Mouse (Mus musculus) kidney, embryonic 15.5 days (tissue): ENCODE results near the gene Spint2. TPM values are rescaled to one million over a fixed set of nuclear protein-coding genes. Genes with fewer than 3 reads are reported as not detected.

ENCODE experiments used
- ATAC-seq: fragments of 200-750 bp; cut with Nextera tagmentation; replicated peaks from 2 replicates; pipeline ENCODE4 v1.8.0; 2017; ENCODE audit warnings: moderate TSS enrichment; ENCODE audit not compliant: low FRiP score
- H3K27ac ChIP-seq: fragments of 300-500 bp; sonication (generic); 2 replicates; pipeline ENCODE4 v1.5.1; 2015; ENCODE audit warnings: mild to moderate bottlenecking, inconsistent platforms
- H3K27me3 ChIP-seq: fragments of 300-500 bp; sonication (generic); 2 replicates; pipeline ENCODE4 v1.6.1; 2015; ENCODE audit warnings: inconsistent platforms
- H3K36me3 ChIP-seq: fragments of 300-500 bp; sonication (generic); 2 replicates; pipeline ENCODE4 v1.6.1; 2015; ENCODE audit warnings: inconsistent platforms
- H3K4me1 ChIP-seq: fragments of 300-500 bp; sonication (generic); 2 replicates; pipeline ENCODE4 v1.6.1; 2015; ENCODE audit warnings: inconsistent platforms
- H3K4me2 ChIP-seq: fragments of 300-500 bp; sonication (generic); 2 replicates; pipeline ENCODE4 v1.6.1; 2015; ENCODE audit warnings: moderate library complexity, mild to moderate bottlenecking, inconsistent platforms
- H3K4me3 ChIP-seq: fragments of 300-500 bp; sonication (generic); replicated peaks from 2 replicates; pipeline ENCODE4 v1.5.1; 2015; ENCODE audit warnings: mild to moderate bottlenecking, inconsistent platforms
- H3K9ac ChIP-seq: fragments of 300-500 bp; sonication (generic); 2 replicates; pipeline ENCODE4 v1.6.1; 2015; ENCODE audit warnings: mild to moderate bottlenecking, inconsistent platforms
- H3K9me3 ChIP-seq: fragments of 300-500 bp; sonication (generic); replicated peaks from 2 replicates; pipeline ENCODE4 v1.6.1; 2016; ENCODE audit warnings: inconsistent platforms
- WGBS: fragments of 180-500 bp; shearing (Covaris S2); methylation state at CpG from one replicate; pipeline ENCODE4 v1.1.7; 2015; ENCODE audit warnings: mixed read lengths; 5-methylcytosine and 5-hydroxymethylcytosine counted together
- polyA plus RNA-seq: library from polyadenylated mRNA; unstranded; fragments of >200 nt; fragmentation: Nextera tagmentation; extraction: Ambion mirVana; gene quantifications from 2 replicates; pipeline ENCODE4 v1.2.1, GENCODE M21; 2015

Spint2 gene
- 236 and 245 TPM in 2 replicates for polyA plus RNA-seq

GRCm38 (mm10) chr7:29281201-29282073 lies at the start of gene Spint2:
Gene Spint2, minus strand, starts transcription at chr7:29281912.
- H3K4me1 ChIP-seq: peaks cover 43% of the 10 kb centered on the region
- under 1% methylated on average over 79 of the region's 80 CpGs for WGBS
- H3K36me3 ChIP-seq: no peaks in the 10 kb centered on the region
- peak within 1 kb of the TSS; percentile 71 for H3K9ac ChIP-seq
- no peaks in the 10 kb centered on the region for H3K9me3 ChIP-seq
- H3K4me2 ChIP-seq: peak within 1 kb of the TSS; percentile 96
- H3K27me3 ChIP-seq: peaks cover 61% of the 10 kb centered on the region
- H3K27ac ChIP-seq: peak within 1 kb of the TSS; percentile 94
- ATAC-seq: peak; percentile 89
- peak within 1 kb of the TSS; percentile 58 for H3K4me3 ChIP-seq

DNA sequence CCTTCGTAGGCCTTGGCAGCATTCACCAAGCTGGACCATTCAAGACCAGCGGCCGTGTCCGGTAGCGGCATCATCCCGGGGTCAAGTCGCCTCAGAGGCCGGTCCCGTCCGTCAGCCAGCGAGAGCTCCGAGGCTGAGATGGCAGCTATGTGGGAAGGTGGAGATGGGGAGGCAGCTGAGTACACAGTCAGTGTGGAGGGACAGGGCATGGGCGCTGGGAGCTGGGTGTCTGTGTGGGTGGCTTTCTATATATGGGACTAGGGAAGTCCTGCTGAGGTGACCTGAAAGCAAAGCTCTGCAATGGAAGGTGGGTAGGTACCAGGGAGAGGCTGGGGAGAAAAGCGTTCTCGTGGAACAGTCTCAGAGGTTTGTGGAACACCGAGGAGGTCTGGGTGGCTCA lies 47.3 kb upstream of the Spint2 start:
- peaks cover 67% of the 10 kb centered on the region for H3K36me3 ChIP-seq
- H3K9ac ChIP-seq: no peak overlapping the region
- H3K4me2 ChIP-seq: no peak overlapping the region
- WGBS: 91% methylated on average over 16 of the region's 16 CpGs
- no peaks in the 10 kb centered on the region for H3K4me1 ChIP-seq
- H3K4me3 ChIP-seq: no peak overlapping the region
- no peak overlapping the region for H3K27ac ChIP-seq
- ATAC-seq: no peak
- no peaks in the 10 kb centered on the region for H3K9me3 ChIP-seq
- no peaks in the 10 kb centered on the region for H3K27me3 ChIP-seq

DNA sequence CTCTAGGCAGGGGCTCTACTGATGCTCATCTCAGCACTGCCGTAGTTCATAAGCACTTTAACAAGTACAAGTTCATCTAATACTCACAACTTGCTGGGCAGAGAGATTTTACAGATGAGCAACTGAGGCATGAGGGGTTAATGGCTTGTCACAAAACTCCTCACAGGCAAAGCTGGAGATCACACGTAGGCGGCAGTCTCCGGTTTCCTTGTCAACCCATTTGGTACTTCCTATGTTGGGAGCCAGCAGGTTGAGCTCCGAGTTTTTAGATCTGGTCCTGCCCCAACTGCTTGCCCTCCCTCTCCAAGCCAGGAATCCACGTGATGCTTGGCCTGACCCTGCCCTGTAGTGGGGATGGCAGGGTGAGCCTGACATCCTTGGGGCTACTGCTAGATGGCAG lies 45.4 kb upstream of the Spint2 start:
- no peak for ATAC-seq
- Histone ChIP-seq H3K4me1 (no peaks in the 10 kb centered on the region), H3K9me3 (no peaks in the 10 kb centered on the region), H3K27me3 (no peaks in the 10 kb centered on the region), H3K27ac (no peak overlapping the region), H3K36me3 (peaks cover 68% of the 10 kb centered on the region), H3K4me3 (no peak overlapping the region), H3K9ac (no peak overlapping the region), H3K4me2 (no peak overlapping the region)
- WGBS: 49% methylated on average over 6 of the region's 6 CpGs

- peaks cover 49% of the 10 kb centered on the region for H3K4me1 ChIP-seq
- no peak overlapping the region for H3K9ac ChIP-seq
- H3K4me3 ChIP-seq: peak overlapping the region; percentile 5; the same call in 1 of the 2 replicates
- H3K27me3 ChIP-seq: peaks cover 15% of the 10 kb centered on the region
- H3K27ac ChIP-seq: peak overlapping the region; percentile 38; the same call in 1 of the 2 replicates
- peak overlapping the region; percentile 50 for H3K4me2 ChIP-seq
- WGBS: 13% methylated on average over 19 of the region's 19 CpGs
- peaks cover 16% of the 10 kb centered on the region; the same call in 1 of the 2 replicates for H3K36me3 ChIP-seq
- H3K9me3 ChIP-seq: no peaks in the 10 kb centered on the region
- no peak for ATAC-seq
Observed at GRCm38 (mm10) chr7:29319337-29320307, 37.9 kb upstream of the Spint2 start.

DNA sequence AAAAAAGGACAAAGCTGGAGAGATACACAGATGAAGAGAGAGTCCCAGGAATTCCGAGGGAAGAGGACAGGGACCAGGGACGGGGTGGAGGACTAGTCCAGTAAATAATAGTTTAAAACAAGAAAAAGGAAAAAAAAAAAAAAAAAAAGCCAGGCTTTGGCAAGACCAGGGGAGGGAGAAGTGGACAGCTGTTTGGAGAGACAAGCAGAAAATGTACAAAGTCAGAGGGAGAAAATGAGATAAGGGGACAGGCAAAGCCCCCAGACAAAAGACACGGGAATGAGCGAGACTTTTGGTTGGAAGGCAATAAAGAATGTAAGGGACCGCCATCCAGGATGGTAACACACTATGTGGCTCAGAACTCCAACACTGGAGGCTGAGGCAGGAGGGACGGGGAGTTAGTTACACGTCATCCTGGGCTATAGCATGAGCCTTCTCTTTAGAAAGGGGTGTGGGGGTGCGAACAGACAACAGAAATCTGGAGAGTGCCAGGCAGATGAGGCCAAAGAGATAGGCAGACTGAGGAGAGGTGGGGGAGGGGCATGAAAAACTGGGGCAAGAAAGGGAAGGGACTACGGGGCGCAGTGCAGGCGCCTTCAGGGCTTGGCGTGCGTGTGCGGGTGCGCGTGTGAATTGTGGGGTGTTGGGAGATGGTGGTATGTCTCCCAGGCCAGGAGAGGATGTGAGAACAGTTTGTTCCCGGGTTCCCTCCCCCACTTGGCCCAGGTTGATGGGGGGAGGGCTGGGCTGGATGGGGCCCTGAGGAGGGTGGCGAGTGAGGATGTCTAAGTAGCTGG lies 36.6 kb upstream of the Spint2 start:
- Histone ChIP-seq H3K27ac (peak overlapping the region; percentile 70; the same call in 1 of the 2 replicates), H3K27me3 (peaks cover 15% of the 10 kb centered on the region), H3K4me2 (peak overlapping the region; percentile 50), H3K9ac (no peak overlapping the region), H3K4me1 (peaks cover 52% of the 10 kb centered on the region), H3K4me3 (peak overlapping the region; percentile 5; the same call in 1 of the 2 replicates), H3K36me3 (peaks cover 8% of the 10 kb centered on the region; the same call in 1 of the 2 replicates), H3K9me3 (no peaks in the 10 kb centered on the region)
- ATAC-seq: peak; percentile 26
- WGBS: 11% methylated on average over 18 of the region's 18 CpGs

- Histone ChIP-seq H3K4me1 (peaks cover 54% of the 10 kb centered on the region), H3K4me2 (peak overlapping the region; percentile 42), H3K27ac (peak overlapping the region; percentile 70), H3K36me3 (peaks cover 2% of the 10 kb centered on the region; the same call in 1 of the 2 replicates), H3K9ac (no peak overlapping the region), H3K27me3 (peaks cover 15% of the 10 kb centered on the region), H3K4me3 (no peak overlapping the region), H3K9me3 (no peaks in the 10 kb centered on the region)
- 0 out of 2 replicates have a peak, but pooled peaks have one; percentile 41 for ATAC-seq
- WGBS: 0% methylated on average over 2 of the region's 2 CpGs
Observed at GRCm38 (mm10) chr7:29317558-29317957, 35.8 kb upstream of the Spint2 start.

DNA sequence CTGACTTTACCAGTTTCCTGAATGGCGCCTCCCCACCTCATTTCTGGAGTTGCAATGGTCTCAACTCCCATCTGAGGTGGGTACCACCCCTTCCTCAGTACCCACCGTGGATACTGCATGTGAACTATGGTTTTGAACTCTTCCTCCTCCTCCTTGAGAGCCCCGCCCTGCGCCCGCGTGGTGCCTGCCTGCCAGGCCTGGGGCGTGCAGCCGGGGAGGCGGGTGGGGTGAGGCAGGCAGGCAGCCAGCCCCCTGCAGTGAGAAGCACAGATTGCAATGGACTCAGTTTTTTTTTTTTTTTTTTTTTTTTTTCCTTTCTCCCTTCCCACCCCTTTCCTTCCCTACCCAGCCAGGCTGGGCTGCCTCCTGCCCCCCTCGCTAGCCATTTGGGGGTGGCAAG lies 35.3 kb upstream of the Spint2 start:
- ATAC-seq: no peak
- WGBS: 7% methylated on average over 8 of the region's 10 CpGs
- peaks cover 15% of the 10 kb centered on the region for H3K27me3 ChIP-seq
- H3K9me3 ChIP-seq: no peaks in the 10 kb centered on the region
- peaks cover 54% of the 10 kb centered on the region for H3K4me1 ChIP-seq
- peak overlapping the region; percentile 42 for H3K4me2 ChIP-seq
- no peak overlapping the region for H3K9ac ChIP-seq
- peak overlapping the region; percentile 70 for H3K27ac ChIP-seq
- H3K36me3 ChIP-seq: no peaks in the 10 kb centered on the region
- no peak overlapping the region for H3K4me3 ChIP-seq

- Histone ChIP-seq H3K36me3 (no peaks in the 10 kb centered on the region), H3K27ac (peak overlapping the region; percentile 70), H3K4me2 (0 out of 2 replicates have a peak overlapping the region, but pooled peaks have one; percentile 42), H3K9me3 (no peaks in the 10 kb centered on the region), H3K4me1 (peaks cover 54% of the 10 kb centered on the region), H3K9ac (no peak overlapping the region), H3K4me3 (no peak overlapping the region), H3K27me3 (peaks cover 19% of the 10 kb centered on the region)
- WGBS: 68% methylated on average over 17 of the region's 17 CpGs
- ATAC-seq: no peak
Observed at GRCm38 (mm10) chr7:29316137-29316734, 34.5 kb upstream of the Spint2 start.

GRCm38 (mm10) chr7:29314844-29315628 lies 33.3 kb upstream of the Spint2 start:
- H3K4me1 ChIP-seq: peaks cover 48% of the 10 kb centered on the region
- WGBS: 84% methylated on average over 13 of the region's 13 CpGs
- H3K9ac ChIP-seq: no peak overlapping the region
- peaks cover 31% of the 10 kb centered on the region for H3K27me3 ChIP-seq
- no peak overlapping the region for H3K4me2 ChIP-seq
- no peak overlapping the region for H3K27ac ChIP-seq
- no peak for ATAC-seq
- no peaks in the 10 kb centered on the region for H3K9me3 ChIP-seq
- no peak overlapping the region for H3K4me3 ChIP-seq
- no peaks in the 10 kb centered on the region for H3K36me3 ChIP-seq

GRCm38 (mm10) chr7:29313572-29314261 lies 32.0 kb upstream of the Spint2 start:
- 51% methylated on average over 9 of the region's 9 CpGs for WGBS
- Histone ChIP-seq H3K9ac (no peak overlapping the region), H3K27ac (no peak overlapping the region), H3K27me3 (peaks cover 36% of the 10 kb centered on the region), H3K4me1 (peaks cover 46% of the 10 kb centered on the region), H3K4me3 (no peak overlapping the region), H3K4me2 (no peak overlapping the region), H3K9me3 (no peaks in the 10 kb centered on the region), H3K36me3 (no peaks in the 10 kb centered on the region)
- ATAC-seq: no peak
